Mouse (Mus musculus): ENCODE results near the gene Vegfd. TPM values are rescaled to one million over a fixed set of nuclear protein-coding genes. Genes with fewer than 3 reads are reported as not detected.

Gene Vegfd
- polyA plus RNA-seq (2015; fragmentation: Illumina TruSeq; extraction: RNeasy Lipid Tissue Mini Kit (QIAGEN cat#74804); ENCODE audit: insufficient read depth, low read depth, low replicate concordance) = 5.4 TPM

GRCm38 (mm10) chrX:164373081-164373480 lies at the start of gene Vegfd:
Vegfd (plus strand) TSS chrX:164373378.

GRCm38 (mm10) chrX:164419471-164419939 lies 46.3 kb downstream of the Vegfd start, which contains the start of gene Piga:
Piga (plus strand) TSS chrX:164419787.

DNA sequence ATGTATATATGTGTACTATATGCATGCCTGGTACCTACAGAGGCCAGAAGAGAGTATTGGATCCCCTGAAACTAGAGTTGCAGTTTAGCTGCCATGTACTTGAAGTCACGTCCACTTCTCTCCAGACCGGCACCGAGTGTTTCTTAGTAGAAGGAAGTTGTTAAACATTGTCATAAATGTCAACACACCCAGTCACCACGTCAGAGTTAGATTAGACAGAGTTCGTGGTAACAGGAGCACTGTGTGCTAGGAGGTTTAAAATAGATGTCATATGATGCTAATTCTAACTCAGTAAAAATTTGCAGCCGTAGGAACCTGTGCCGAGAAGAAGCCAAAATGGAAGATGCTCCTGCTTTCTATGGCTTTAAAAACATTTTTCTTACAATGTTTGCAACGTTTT lies 63.5 kb downstream of the Vegfd start, which contains the start of gene Asb11:
Asb11 (plus strand) TSS at position 286 of the 400 bp plus-strand sequence.

Other genes starting within 250 kb of the Vegfd start
- 4.6 TPM for gene Ace2, start 234.0 kb upstream of the Vegfd start, polyA plus RNA-seq (2015; fragmentation: Illumina TruSeq; extraction: RNeasy Lipid Tissue Mini Kit (QIAGEN cat#74804); ENCODE audit: insufficient read depth, low read depth, low replicate concordance)
- 1.5 TPM for gene Bmx, start 115.2 kb upstream of the Vegfd start, polyA plus RNA-seq (2015; fragmentation: Illumina TruSeq; extraction: RNeasy Lipid Tissue Mini Kit (QIAGEN cat#74804); ENCODE audit: insufficient read depth, low read depth, low replicate concordance)
- 1.2 TPM for gene Pir, start 104.0 kb upstream of the Vegfd start, polyA plus RNA-seq (2015; fragmentation: Illumina TruSeq; extraction: RNeasy Lipid Tissue Mini Kit (QIAGEN cat#74804); ENCODE audit: insufficient read depth, low read depth, low replicate concordance)
- gene Piga, start 46.4 kb downstream of the Vegfd start, polyA plus RNA-seq (2015; fragmentation: Illumina TruSeq; extraction: RNeasy Lipid Tissue Mini Kit (QIAGEN cat#74804); ENCODE audit: insufficient read depth, low read depth, low replicate concordance) = 4.9 TPM
- 4.1 TPM for gene Asb11, start 63.6 kb downstream of the Vegfd start, polyA plus RNA-seq (2015; fragmentation: Illumina TruSeq; extraction: RNeasy Lipid Tissue Mini Kit (QIAGEN cat#74804); ENCODE audit: insufficient read depth, low read depth, low replicate concordance)
- gene Asb9, start 132.9 kb downstream of the Vegfd start, polyA plus RNA-seq (2015; fragmentation: Illumina TruSeq; extraction: RNeasy Lipid Tissue Mini Kit (QIAGEN cat#74804); ENCODE audit: insufficient read depth, low read depth, low replicate concordance) = not detected

All from pancreas, adult 10 weeks (tissue).